Mouse (Mus musculus) v-Abl transformed pro-B cells (cell line): ENCODE data around the gene Higd1a.

ENCODE experiments used
- in situ Hi-C, 2 experiments: fragments of 400-800 bp; cut with MboI; formaldehyde crosslinking; loops; one replicate each; pipeline ENCODE4 v1.15.1; 2025; ENCODE audit not compliant: unreplicated experiment in 2 of 2

Higd1a gene

DNA sequence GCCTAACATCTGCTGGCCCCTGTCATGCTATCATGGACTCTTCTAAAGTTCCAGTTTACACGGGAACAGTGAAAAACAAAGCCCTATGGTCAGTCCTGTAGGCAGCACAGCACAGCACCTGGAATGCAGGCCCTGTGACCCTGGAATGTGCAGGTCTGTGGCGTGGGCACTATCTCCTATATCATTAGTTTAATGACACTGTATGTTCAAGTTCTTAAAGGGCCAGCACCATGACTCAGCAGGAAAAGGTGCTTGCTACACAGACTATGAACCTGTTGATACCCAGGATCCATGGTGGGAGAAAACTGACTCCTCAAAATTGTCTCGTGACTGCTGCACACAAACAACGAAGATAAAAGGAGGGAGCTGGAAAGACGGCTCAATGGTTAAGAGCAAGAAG is 10.3 kb downstream of the Higd1a start:
- in situ Hi-C loops: loop anchor here in 1 of 2 experiments (10.0 to 25.0 kb wide), 3 partner anchors 137 to 889 kb away; partner anchors contain the start of gene Topaz1

GRCm38 (mm10) chr9:121847138-121847537 is 11.0 kb downstream of the Higd1a start:
- in situ Hi-C loops: loop anchor here in 1 of 2 experiments (10.0 to 25.0 kb wide), 3 partner anchors 138 to 890 kb away; partner anchors contain the start of gene Topaz1

GRCm38 (mm10) chr9:121846526-121847118 is 11.5 kb downstream of the Higd1a start:
- in situ Hi-C loops: loop anchor here in 1 of 2 experiments (10.0 to 25.0 kb wide), 3 partner anchors 138 to 891 kb away; partner anchors contain the start of gene Topaz1

DNA sequence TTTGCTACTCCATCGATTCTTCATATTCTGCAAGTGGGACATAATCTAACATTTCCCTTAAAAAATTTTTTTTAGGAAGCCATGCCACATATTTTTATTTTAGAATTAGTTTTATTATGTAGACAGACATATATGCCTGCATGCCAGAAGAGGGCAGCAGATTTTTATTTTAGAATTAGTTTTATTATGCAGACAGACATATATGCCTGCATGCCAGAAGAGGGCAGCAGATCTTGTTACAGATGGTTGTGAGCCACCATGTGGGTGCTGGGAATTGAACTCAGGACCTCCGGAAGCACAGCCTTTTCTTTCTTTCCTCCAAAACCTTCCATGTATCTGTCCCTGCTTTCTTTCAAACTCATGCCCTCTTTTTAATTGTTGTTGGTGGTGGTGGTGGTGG is 15.2 kb downstream of the Higd1a start:
- in situ Hi-C loops: loop anchor here in 1 of 2 experiments (10.0 to 25.0 kb wide), 3 partner anchors 142 to 894 kb away; partner anchors contain the start of gene Topaz1

DNA sequence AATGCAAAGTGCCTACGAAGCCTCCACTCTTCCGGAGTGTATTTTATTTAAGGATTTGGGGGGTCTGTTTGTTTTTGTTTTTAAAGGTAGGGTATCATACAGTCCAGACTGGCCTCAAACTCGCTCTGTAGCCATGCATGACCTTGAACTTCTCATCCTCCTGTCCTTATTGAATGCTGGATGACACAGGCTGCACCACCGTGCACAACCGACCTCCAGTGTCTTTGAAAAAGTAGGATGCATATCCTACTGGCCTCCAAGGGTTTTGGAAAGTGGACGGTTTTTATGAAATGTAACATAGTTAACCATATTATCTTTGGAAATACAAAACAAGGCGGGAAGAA is 18.6 kb downstream of the Higd1a start:
- in situ Hi-C loops: loop anchor here (5.0 to 25.0 kb wide), 5 partner anchors 38 to 898 kb away; partner anchors contain the start of gene Topaz1 (in 1 of the 2)

DNA sequence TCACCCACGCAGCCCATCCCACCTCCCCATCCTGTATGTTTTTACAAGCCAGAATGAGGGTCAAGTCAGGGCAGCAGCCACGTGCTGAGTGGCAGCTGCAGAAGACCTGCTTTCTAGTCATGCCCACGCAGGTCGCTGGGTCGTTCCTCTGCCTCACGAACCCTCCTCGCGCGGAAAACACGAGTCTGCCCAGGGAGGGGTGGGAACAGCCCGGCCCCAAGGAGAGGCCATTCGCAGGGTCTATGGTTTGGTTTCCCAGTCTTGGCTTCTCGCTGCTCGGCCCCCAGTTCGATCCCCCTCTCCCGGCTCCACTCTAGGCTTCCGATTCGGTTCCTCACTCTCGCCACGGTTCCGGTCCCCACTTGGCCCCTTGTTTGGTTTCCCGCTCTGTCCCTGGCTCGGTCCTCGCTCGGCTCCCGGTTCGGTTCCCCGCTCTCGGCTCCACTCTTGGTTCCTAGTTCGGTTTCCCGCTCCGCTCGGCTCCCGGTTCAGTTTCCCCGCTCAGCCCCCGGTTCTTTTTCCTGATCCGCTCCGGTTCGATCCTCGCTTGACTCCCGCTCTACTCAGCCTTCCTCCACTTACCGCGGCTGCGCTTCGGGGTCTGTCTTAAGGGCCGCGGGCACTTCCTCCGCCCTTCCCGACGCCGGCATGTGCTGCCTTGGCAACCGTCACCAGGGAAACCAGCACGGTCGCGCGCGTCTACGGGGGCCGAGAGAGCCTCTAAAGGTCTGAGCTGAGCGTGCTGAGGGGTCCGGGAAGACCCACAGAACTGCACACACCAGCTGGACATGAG is 19.1 kb downstream of the Higd1a start, which contains the start of gene Ccdc13:
TSS of gene Ccdc13 (minus strand) at position 633 of the 793 bp plus-strand sequence.
- in situ Hi-C loops: loop anchor here (5.0 to 25.0 kb wide), 5 partner anchors 38 to 898 kb away; partner anchors contain the start of gene Topaz1 (in 1 of the 2)

DNA sequence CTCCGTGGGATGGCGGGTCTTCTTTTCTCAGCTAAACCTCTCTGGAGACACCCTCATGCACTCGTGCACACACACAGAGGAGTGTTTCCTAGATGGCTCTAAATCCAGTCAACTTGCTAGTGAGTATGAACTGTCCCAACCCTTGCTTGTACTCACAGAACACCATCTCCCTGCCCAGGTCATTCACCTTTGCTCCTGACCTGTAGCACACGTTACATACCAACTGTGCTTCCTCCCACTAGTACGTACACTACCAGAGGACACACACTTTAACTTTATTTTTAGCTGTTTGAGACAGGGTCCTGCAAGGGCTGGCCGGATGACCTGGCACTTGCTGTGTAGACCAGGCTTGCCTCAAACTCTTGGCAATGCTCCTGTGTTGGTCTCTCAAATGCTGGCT is 20.2 kb downstream of the Higd1a start:
- in situ Hi-C loops: loop anchor here (5.0 to 25.0 kb wide), 5 partner anchors 39 to 899 kb away; partner anchors contain the start of gene Topaz1 (in 1 of the 2)

- in situ Hi-C loops: loop anchor here (5.0 to 25.0 kb wide), 5 partner anchors 43 to 903 kb away; partner anchors contain the start of gene Topaz1 (in 1 of the 2)
Measured at GRCm38 (mm10) chr9:121833825-121834224, 24.3 kb downstream of the Higd1a start.

- in situ Hi-C loops: loop anchor here (5.0 to 25.0 kb wide), 5 partner anchors 46 to 906 kb away; partner anchors contain the start of gene Topaz1 (in 1 of the 2)
Measured at GRCm38 (mm10) chr9:121830956-121831293, 27.2 kb downstream of the Higd1a start.

DNA sequence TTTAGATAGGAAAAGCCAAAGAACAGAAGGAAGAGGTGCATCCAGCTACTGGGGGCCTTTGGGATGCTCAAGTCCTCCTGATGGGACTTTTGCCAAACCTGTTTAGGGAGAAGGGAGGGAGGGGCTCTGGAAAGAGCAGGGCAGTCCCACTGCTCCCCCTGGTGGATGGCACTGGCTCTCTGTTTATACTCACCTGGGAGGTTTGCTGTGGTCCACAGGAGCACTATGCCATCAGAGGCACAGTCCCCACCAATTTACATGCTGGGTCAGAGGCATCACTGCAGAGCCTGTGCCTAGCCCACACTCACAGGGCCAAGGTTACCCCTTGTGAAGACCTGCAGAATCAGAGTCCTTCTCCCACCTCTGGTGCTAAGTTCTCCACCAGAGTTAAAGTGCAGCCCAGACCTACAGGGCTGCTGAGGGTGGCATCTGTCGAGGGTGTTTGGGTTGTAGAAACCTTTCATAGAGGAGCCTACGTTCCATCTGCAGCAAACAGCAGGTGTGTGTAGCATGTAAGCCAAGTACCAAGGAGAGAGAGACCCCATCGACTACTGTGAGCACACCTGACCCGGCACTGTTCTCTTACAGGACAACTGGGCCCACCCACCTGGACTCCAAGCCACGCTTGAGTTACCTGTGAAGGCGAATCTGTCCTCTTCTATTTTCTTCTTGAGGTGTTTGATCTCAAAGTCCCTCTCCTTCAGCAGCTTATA is 27.8 kb downstream of the Higd1a start:
- in situ Hi-C loops: loop anchor here (5.0 to 25.0 kb wide), 5 partner anchors 47 to 907 kb away; partner anchors contain the start of gene Topaz1 (in 1 of the 2)

GRCm38 (mm10) chr9:121829270-121829992 is 28.7 kb downstream of the Higd1a start:
- in situ Hi-C loops: loop anchor here (5.0 to 25.0 kb wide), 6 partner anchors 165 to 908 kb away; partner anchors contain the start of gene Topaz1 (in 1 of the 2)

DNA sequence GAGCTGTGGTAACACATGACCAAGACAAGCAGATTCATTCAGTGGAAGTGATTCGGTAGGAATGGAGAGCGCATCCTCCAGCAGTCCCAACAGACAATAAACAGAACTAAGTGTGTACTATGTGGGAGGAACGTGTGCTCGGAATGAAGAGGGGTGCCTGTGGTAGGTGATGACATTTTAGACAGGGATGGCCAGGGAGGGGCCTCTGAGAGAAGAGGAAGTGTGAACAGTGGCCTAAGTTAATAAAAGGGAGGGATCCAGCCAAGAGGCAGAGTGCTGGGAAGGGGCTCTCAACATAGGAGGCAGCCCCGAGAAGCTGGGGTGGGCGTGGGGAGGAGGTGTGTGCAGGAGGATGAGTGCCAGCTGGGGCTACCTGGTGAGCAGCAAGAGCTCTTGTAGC is 29.8 kb downstream of the Higd1a start:
- in situ Hi-C loops: loop anchor here (5.0 to 25.0 kb wide), 6 partner anchors 164 to 909 kb away; partner anchors contain the start of gene Topaz1 (in 1 of the 2)

- in situ Hi-C loops: loop anchor here (5.0 to 25.0 kb wide), 6 partner anchors 162 to 911 kb away; partner anchors contain the start of gene Topaz1 (in 1 of the 2)
Measured at GRCm38 (mm10) chr9:121826356-121826755, 31.8 kb downstream of the Higd1a start.

GRCm38 (mm10) chr9:121823991-121824390 is 34.2 kb downstream of the Higd1a start:
- in situ Hi-C loops: loop anchor here (10.0 kb wide), 3 partner anchors 159 to 381 kb away; no protein-coding TSS in a partner anchor

DNA sequence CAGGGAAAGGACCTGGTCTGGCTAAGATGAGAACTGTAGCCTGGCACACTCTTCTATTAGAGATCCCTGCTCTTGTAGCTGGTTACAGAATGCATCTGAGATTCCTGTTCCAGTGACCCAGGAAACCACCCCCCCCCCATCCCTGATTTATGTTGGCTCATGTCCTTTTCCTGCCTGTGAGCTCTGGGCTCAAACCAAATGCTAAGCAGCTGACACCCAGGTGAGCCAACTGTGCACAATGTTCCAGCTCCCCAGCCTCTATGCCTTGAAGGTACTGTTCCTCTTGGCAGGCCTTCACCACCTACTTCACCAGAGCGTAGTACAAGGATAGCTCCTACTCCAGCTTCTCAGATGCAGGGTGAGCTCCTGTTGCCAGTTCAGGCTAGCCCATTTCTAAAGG is 35.1 kb downstream of the Higd1a start:
- in situ Hi-C loops: loop anchor here (10.0 kb wide), 3 partner anchors 158 to 382 kb away; no protein-coding TSS in a partner anchor

DNA sequence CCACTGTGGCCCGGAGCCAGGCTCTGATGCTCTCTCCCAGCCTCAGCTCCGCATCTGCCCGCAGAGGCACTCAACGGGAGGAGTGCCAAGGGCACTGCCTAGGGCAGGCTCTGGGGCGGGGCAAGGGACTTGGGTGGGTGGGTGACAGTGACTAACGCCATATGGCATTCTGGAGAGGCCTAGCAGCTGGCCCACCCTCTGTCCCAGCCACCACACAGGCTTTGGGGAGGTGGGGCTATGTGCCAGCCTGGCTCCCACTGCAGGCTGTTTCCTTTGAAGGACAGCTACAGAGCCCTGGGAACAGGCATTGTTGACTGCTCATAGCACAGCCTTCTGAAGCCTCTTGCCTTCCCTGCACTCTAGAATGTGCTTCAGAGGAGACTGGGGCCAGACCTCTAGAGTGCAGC is 35.6 kb downstream of the Higd1a start:
- in situ Hi-C loops: loop anchor here (10.0 kb wide), 3 partner anchors 158 to 382 kb away; no protein-coding TSS in a partner anchor

DNA sequence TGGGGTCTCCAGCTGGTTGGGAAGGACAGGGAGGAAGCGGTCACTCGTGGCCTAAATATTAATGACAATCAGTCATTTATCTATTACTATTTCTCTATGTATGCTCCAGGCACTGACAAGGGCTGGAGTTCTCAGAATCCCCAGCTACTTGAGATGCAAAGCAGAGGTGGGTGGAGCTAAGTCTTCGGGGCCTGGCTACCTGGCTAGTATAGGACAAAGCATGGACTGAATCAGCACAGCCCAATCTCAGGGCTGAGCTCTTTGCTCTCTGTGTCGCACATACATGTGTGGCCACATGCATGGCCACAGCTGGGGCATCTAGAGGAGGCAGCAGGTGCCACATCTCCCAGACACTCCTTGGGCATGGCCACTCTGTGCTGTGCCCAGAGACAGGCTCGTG is 37.4 kb downstream of the Higd1a start:
- in situ Hi-C loops: loop anchor here (10.0 kb wide), 3 partner anchors 156 to 384 kb away; no protein-coding TSS in a partner anchor

DNA sequence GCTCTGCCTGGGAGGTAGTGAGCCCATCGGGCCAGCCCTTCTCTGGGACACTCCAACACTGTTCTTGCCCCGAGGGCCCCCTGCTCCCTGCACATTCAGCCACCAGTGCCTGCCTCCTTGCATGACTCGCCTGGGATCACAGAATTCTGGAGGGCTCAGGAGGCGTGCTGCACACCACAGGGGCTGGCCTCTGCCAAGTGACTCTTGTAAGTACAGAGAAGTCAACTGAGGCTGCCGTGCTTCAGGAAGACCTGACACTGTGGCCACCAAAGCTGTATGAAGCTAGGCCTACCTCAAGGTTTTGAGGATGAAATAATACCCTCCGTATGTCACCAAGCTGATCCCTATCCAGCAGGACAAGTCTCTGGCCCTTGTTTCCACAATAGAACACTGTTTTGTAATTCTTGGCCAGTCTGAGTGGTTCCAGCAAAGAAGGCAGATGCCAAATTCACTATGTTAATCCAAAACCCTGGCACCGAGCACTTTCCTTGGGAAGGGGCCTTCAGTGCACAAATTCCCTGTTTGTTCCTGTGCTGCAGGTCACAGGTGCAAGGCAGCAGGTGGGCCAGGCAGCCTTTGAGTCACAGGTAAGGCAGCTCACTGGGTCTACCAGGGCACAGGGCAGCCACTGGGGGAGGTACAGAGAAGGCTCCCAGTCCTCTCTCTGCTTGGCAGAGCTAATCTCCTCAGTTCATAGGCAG is 38.2 kb downstream of the Higd1a start:
- in situ Hi-C loops: loop anchor here (10.0 kb wide), 3 partner anchors 155 to 385 kb away; no protein-coding TSS in a partner anchor
